Mouse (Mus musculus): ENCODE results near the gene Ugt2b35. TPM values are rescaled to one million over a fixed set of nuclear protein-coding genes. Genes with fewer than 3 reads are reported as not detected.

Gene Ugt2b35
- polyA plus RNA-seq, 1 experiment from 2014 or later, result not detected

GRCm38 (mm10) chr5:87030624-87031023, 30.0 kb downstream of the Ugt2b35 start:
- ATAC-seq (ENCODE audit: insufficient number of reproducible peaks, low FRiP score, low TSS enrichment, low read depth) (no peak), DNase-seq (ENCODE audit: low spot score) (no peak)
- H3K9ac ChIP-seq (ENCODE audit: low read length), result no peak overlapping the region
- H3K9me3 ChIP-seq (ENCODE audit: control insufficient read depth, low read length), result no peaks in the 10 kb centered on the region
- H3K4me3 ChIP-seq (ENCODE audit: low read depth, low read length), result no peak overlapping the region
- H3K27ac ChIP-seq (replicated peaks; ENCODE audit: low read depth, low read length), result no peak overlapping the region
- H3K4me1 ChIP-seq (ENCODE audit: control insufficient read depth, insufficient read depth, low read length), result no peaks in the 10 kb centered on the region
- H3K36me3 ChIP-seq (ENCODE audit: control insufficient read depth, insufficient read depth, low read length), result no peaks in the 10 kb centered on the region
- no peak overlapping the region for H3K4me2 ChIP-seq (ENCODE audit: low read depth, severe bottlenecking)
- H3K27me3 ChIP-seq (ENCODE audit: control insufficient read depth, insufficient read depth, low read length), result no peaks in the 10 kb centered on the region
- WGBS, result 82% methylated on average over 1 of the region's 1 CpGs

Other genes starting within 250 kb of the Ugt2b35 start
- gene Ythdc1, start 196.6 kb upstream of the Ugt2b35 start, polyA plus RNA-seq (2014; fragmentation: Nextera tagmentation; extraction: Ambion mirVana), result 58.1 and 62.3 TPM in 2 replicates
- gene Ugt2b34, start 93.9 kb upstream of the Ugt2b35 start, polyA plus RNA-seq (2014; fragmentation: Nextera tagmentation; extraction: Ambion mirVana), result not detected in 2 replicates
- gene Ugt2b1, start 74.3 kb upstream of the Ugt2b35 start, polyA plus RNA-seq (2014; fragmentation: Nextera tagmentation; extraction: Ambion mirVana), result not detected in 2 replicates
- not detected in 2 replicates for gene Ugt2b36, start 91.7 kb downstream of the Ugt2b35 start, polyA plus RNA-seq (2014; fragmentation: Nextera tagmentation; extraction: Ambion mirVana)
- gene Ugt2b5, start 139.5 kb downstream of the Ugt2b35 start, polyA plus RNA-seq (2014; fragmentation: Nextera tagmentation; extraction: Ambion mirVana), result not detected in 2 replicates

All from limb, embryonic 11.5 days (tissue).